Mouse (Mus musculus): ENCODE results near the gene Gpr153.

GRCm38 (mm10) chr4:152232411-152232903, 41.6 kb upstream of the Gpr153 start:
- TF ChIP-seq POLR2A (IDR thresholded peaks at IDR 0.05; ENCODE audit: borderline replicate concordance, extremely low read depth, low read depth, low read length) (no peak), CTCF (IDR thresholded peaks at IDR 0.05; ENCODE audit: insufficient read depth, low read length) (no peak)

All from lung, adult 2 months (tissue).